Mouse (Mus musculus): ENCODE results near the gene Hoxa6. TPM values are rescaled to one million over a fixed set of nuclear protein-coding genes. Genes with fewer than 3 reads are reported as not detected.
A peak's percentile ranks its signal among the peaks of the same experiment; 100 is the strongest.

Gene Hoxa6
- total RNA-seq, 2 experiments from 2014 or later, result 0.74 to 1.3 TPM

GRCm38 (mm10) chr6:52229558-52230416 is 21.3 kb upstream of the Hoxa6 start:
- no peak for DNase-seq
- intact Hi-C loops (cut with DNase I; ENCODE audit: low total_unique reads), result loop anchor here (5.0 kb wide), 1 partner anchor 1057 kb away; no protein-coding TSS in a partner anchor

- DNase-seq, result no peak
- intact Hi-C loops (cut with DNase I; ENCODE audit: low total_unique reads), result loop anchor here (5.0 kb wide), 1 partner anchor 1056 kb away; no protein-coding TSS in a partner anchor
Measured at GRCm38 (mm10) chr6:52228475-52229465, 20.2 kb upstream of the Hoxa6 start.

- DNase-seq, result no peak
- intact Hi-C loops (cut with DNase I; ENCODE audit: low total_unique reads), result loop anchor here (5.0 kb wide), 1 partner anchor 1055 kb away; no protein-coding TSS in a partner anchor
Measured at GRCm38 (mm10) chr6:52227470-52228222, 19.1 kb upstream of the Hoxa6 start.

GRCm38 (mm10) chr6:52226569-52227257 is 18.2 kb upstream of the Hoxa6 start:
- no peak for DNase-seq
- intact Hi-C loops (cut with DNase I; ENCODE audit: low total_unique reads), result loop anchor here (5.0 kb wide), 1 partner anchor 1054 kb away; no protein-coding TSS in a partner anchor

- intact Hi-C loops (cut with DNase I; ENCODE audit: low total_unique reads), result loop anchor here (5.0 kb wide), 1 partner anchor 1054 kb away; no protein-coding TSS in a partner anchor
- peak; percentile 90 for DNase-seq
Measured at GRCm38 (mm10) chr6:52225612-52226568, 17.4 kb upstream of the Hoxa6 start.

- no peak for DNase-seq
- intact Hi-C loops (cut with DNase I; ENCODE audit: low total_unique reads), result loop anchor here (5.0 kb wide), 2 partner anchors 638 to 1053 kb away; no protein-coding TSS in a partner anchor
Measured at GRCm38 (mm10) chr6:52224895-52225611, 16.5 kb upstream of the Hoxa6 start.

- intact Hi-C loops (cut with DNase I; ENCODE audit: low total_unique reads), result loop anchor here (5.0 kb wide), 1 partner anchor 637 kb away; no protein-coding TSS in a partner anchor
- DNase-seq, result no peak
Measured at GRCm38 (mm10) chr6:52223939-52224760, 15.6 kb upstream of the Hoxa6 start.

GRCm38 (mm10) chr6:52222729-52223128 is 14.2 kb upstream of the Hoxa6 start:
- DNase-seq, result no peak
- intact Hi-C loops (cut with DNase I; ENCODE audit: low total_unique reads), result loop anchor here (5.0 kb wide), 1 partner anchor 635 kb away; no protein-coding TSS in a partner anchor

- no peak for DNase-seq
- intact Hi-C loops (cut with DNase I; ENCODE audit: low total_unique reads), result loop anchor here (5.0 kb wide), 1 partner anchor 635 kb away; no protein-coding TSS in a partner anchor
Measured at GRCm38 (mm10) chr6:52221993-52222685, 13.6 kb upstream of the Hoxa6 start.

GRCm38 (mm10) chr6:52221337-52221992 is 12.9 kb upstream of the Hoxa6 start, which contains the start of gene Hoxa7:
Gene Hoxa7 (minus strand): TSS chr6:52221854.
- intact Hi-C loops (cut with DNase I; ENCODE audit: low total_unique reads), result loop anchor here (5.0 kb wide), 1 partner anchor 634 kb away; no protein-coding TSS in a partner anchor
- DNase-seq, result peak; percentile 89

GRCm38 (mm10) chr6:52220865-52221310 is 12.4 kb upstream of the Hoxa6 start:
- intact Hi-C loops (cut with DNase I; ENCODE audit: low total_unique reads), result loop anchor here (1.0 to 5.0 kb wide), 2 partner anchors 50 to 634 kb away; no protein-coding TSS in a partner anchor
- DNase-seq, result no peak

GRCm38 (mm10) chr6:52220003-52220864 is 11.7 kb upstream of the Hoxa6 start:
- intact Hi-C loops (cut with DNase I; ENCODE audit: low total_unique reads), result loop anchor here (1.0 to 5.0 kb wide), 2 partner anchors 49 to 633 kb away; no protein-coding TSS in a partner anchor
- DNase-seq, result no peak

- intact Hi-C loops (cut with DNase I; ENCODE audit: low total_unique reads), result no loop called here
- no peak for DNase-seq
Measured at GRCm38 (mm10) chr6:52219234-52219942, 10.9 kb upstream of the Hoxa6 start.
